Mouse (Mus musculus): ENCODE measurements around the gene Myd88. TPM values are rescaled to one million over a fixed set of nuclear protein-coding genes. Genes with fewer than 3 reads are reported as not detected.

Gene Myd88
- polyA plus RNA-seq, 1 experiment from 2014 or later: 25.9 TPM

DNA sequence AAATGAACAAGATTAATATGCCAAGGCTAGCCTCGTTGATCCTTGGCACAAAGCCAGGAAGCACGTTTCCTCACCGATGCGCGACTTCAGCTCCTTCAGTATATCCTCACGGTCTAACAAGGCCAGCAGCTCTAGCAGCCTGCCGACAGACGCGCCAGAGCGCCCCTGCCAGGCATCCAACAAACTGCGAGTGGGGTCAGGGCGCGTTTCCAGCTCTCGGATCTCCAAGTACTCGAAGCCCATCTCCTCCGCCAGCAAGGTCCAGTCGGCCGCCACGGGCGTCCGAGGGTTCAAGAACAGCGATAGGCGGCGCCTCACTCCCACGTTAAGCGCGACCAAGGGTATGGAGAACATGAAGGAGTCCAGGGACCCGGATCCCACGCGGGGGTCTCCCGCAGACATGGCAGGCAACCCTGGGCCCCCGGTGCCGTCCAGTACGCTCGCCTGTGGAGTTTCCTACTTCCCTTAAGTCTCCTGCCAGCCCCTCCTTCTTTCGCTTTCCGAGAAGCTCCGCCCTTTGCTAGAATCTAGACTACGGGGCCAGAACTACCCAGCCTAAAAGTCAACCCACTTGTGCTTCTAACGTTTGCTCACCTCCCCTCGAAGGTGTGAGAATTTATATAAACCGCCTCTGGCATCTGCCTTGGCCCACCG is 1.5 kb downstream of the Myd88 start, which contains the start of gene Acaa1a:
Acaa1a (plus strand) TSS at position 119 of the 654 bp plus-strand sequence.
- Histone ChIP-seq H3K9ac (peak within 1 kb of the TSS; percentile 69), H3K4me1 (peaks cover 39% of the 10 kb centered on the region), H3K4me2 (peak within 1 kb of the TSS; percentile 81), H3K4me3 (replicated peaks) (peak within 1 kb of the TSS; percentile 85), H3K27me3 (no peaks in the 10 kb centered on the region), H3K27ac (peak within 1 kb of the TSS; percentile 96), H3K36me3 (peaks cover 23% of the 10 kb centered on the region), H3K9me3 (replicated peaks) (no peaks in the 10 kb centered on the region)
- WGBS: 1% methylated on average over 43 of the region's 43 CpGs
- ATAC-seq (replicated peaks; ENCODE audit: low FRiP score): no peak

DNA sequence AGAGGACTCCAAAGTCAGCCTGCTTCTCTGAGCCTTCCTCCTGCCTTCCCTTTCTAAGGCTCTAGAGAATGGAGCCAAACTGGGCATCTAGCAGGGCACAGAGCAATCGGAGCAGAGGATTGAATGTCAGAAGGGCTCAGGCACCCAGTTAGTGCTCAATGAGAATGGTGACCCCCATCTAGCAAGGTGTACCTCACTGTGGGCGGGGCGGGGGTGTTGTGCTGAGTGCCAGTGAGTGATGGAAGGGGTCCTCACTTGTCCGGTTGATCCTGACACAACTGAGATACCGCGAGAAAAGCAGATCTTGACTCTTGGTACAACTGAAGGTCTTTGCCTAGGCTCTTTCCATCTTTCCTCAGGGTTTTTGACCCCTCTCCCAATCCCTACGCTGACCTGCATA is 2.1 kb downstream of the Myd88 start:
- no peak for ATAC-seq (replicated peaks; ENCODE audit: low FRiP score)
- H3K36me3 ChIP-seq: peaks cover 17% of the 10 kb centered on the region
- 42% methylated on average over 7 of the region's 7 CpGs for WGBS
- no peak overlapping the region; the same call in 1 of the 2 replicates for H3K9ac ChIP-seq
- peak overlapping the region; percentile 96 for H3K27ac ChIP-seq
- H3K4me1 ChIP-seq: peaks cover 44% of the 10 kb centered on the region
- H3K4me2 ChIP-seq: peak overlapping the region; percentile 81
- no peaks in the 10 kb centered on the region for H3K9me3 ChIP-seq (replicated peaks)
- no peaks in the 10 kb centered on the region for H3K27me3 ChIP-seq
- peak overlapping the region; percentile 85 for H3K4me3 ChIP-seq (replicated peaks)

DNA sequence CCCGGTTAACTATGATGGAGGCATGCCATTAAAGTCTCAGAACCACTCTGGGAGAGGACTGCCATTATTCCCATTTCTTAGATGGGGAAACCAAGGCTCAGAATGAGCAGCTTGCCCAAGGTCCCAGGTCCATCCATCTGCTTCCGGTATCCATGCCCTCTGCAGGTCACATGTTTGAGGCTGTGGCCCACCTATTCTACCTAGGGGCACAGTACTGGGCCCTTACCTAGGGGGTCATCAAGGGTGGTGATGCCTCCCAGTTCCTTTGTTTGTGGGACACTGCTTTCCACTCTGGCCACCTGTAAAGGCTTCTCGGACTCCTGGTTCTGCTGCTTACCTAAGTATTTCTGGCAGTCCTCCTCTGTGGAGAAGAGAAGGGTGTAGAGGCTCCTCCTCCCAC is 2.9 kb downstream of the Myd88 start:
- H3K27ac ChIP-seq: no peak overlapping the region
- H3K9ac ChIP-seq: no peak overlapping the region
- H3K36me3 ChIP-seq: peaks cover 10% of the 10 kb centered on the region
- ATAC-seq (replicated peaks; ENCODE audit: low FRiP score): no peak
- H3K9me3 ChIP-seq (replicated peaks): no peaks in the 10 kb centered on the region
- no peak overlapping the region for H3K4me2 ChIP-seq
- no peak overlapping the region for H3K4me3 ChIP-seq (replicated peaks)
- no peaks in the 10 kb centered on the region for H3K27me3 ChIP-seq
- H3K4me1 ChIP-seq: peaks cover 50% of the 10 kb centered on the region
- WGBS: 90% methylated on average over 3 of the region's 3 CpGs

DNA sequence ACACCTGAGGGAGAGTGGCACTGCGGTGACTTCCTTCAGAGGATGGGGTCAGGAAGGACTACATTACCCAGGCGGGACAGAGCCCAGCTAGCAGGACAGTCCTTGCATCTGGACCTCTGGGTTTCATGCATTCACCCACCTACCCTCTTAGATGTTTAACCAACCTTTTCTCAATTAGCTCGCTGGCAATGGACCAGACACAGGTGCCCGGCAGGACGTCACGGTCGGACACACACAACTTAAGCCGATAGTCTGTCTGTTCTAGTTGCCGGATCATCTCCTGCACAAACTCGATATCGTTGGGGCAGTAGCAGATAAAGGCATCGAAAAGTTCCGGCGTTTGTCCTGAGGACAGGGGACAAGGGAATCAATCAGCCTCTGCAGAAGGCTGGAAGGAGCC is 3.4 kb downstream of the Myd88 start:
- 73% methylated on average over 14 of the region's 14 CpGs for WGBS
- no peak overlapping the region for H3K4me3 ChIP-seq (replicated peaks)
- H3K4me1 ChIP-seq: peaks cover 50% of the 10 kb centered on the region
- H3K36me3 ChIP-seq: peaks cover 10% of the 10 kb centered on the region
- no peak overlapping the region for H3K9ac ChIP-seq
- no peaks in the 10 kb centered on the region for H3K9me3 ChIP-seq (replicated peaks)
- ATAC-seq (replicated peaks; ENCODE audit: low FRiP score): no peak
- no peak overlapping the region for H3K27ac ChIP-seq
- H3K4me2 ChIP-seq: no peak overlapping the region
- H3K27me3 ChIP-seq: no peaks in the 10 kb centered on the region

DNA sequence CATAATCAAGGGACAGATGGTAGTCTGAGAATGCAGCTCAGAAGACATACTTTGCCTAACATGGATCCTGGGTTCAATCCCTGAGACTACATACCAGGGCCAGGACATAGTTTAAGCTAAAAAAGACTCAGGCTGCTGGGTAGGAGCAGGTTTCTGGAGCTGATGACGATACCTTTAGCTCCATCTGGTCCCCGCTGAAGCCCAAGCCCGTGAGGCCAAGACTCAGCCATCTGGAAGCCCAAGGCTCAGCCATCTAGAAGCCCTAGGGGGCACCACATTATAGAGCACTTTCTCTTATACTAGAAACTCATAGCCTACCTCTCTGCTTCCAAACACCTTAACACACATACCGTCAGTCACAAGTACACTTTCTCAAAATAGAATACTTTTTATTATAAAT is 5.6 kb downstream of the Myd88 start:
- 87% methylated on average over 4 of the region's 4 CpGs for WGBS
- ATAC-seq (replicated peaks; ENCODE audit: low FRiP score): no peak
- H3K27ac ChIP-seq: no peak overlapping the region

DNA sequence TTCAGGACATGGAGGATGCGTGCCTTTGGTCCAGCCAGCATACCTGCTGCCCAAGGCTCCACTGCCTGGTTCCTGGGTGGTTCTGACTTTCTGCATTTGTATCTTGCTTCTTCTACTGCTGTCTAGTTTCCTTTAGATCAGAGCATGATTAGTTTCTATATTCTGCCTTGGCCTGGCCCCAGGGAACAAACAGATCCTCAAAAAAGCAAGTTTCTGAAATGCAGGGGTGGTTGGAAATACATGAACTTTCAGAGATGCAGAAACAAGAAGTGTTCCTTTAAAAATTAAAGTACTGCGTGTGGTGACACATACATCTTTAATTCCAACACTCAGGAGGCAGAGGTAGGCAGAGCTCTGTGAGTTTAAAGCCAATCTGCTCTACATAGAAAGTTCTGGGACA is 6.4 kb downstream of the Myd88 start:
- H3K27ac ChIP-seq: 0 out of 2 replicates have a peak overlapping the region, but pooled peaks have one; percentile 45
- H3K9ac ChIP-seq: no peak overlapping the region
- peaks cover 31% of the 10 kb centered on the region for H3K4me1 ChIP-seq
- H3K36me3 ChIP-seq: peaks cover 10% of the 10 kb centered on the region
- ATAC-seq (replicated peaks; ENCODE audit: low FRiP score): no peak
- no peak overlapping the region for H3K4me3 ChIP-seq (replicated peaks)
- no peaks in the 10 kb centered on the region for H3K9me3 ChIP-seq (replicated peaks)
- H3K27me3 ChIP-seq: no peaks in the 10 kb centered on the region
- 81% methylated on average over 2 of the region's 2 CpGs for WGBS
- H3K4me2 ChIP-seq: no peak overlapping the region

More for the DNA sequence above, 5.6 kb downstream of the Myd88 start:
- Histone ChIP-seq H3K4me2 (no peak overlapping the region), H3K9me3 (replicated peaks) (no peaks in the 10 kb centered on the region), H3K36me3 (peaks cover 10% of the 10 kb centered on the region), H3K27me3 (no peaks in the 10 kb centered on the region), H3K4me3 (replicated peaks) (no peak overlapping the region), H3K9ac (no peak overlapping the region), H3K4me1 (peaks cover 38% of the 10 kb centered on the region)

DNA sequence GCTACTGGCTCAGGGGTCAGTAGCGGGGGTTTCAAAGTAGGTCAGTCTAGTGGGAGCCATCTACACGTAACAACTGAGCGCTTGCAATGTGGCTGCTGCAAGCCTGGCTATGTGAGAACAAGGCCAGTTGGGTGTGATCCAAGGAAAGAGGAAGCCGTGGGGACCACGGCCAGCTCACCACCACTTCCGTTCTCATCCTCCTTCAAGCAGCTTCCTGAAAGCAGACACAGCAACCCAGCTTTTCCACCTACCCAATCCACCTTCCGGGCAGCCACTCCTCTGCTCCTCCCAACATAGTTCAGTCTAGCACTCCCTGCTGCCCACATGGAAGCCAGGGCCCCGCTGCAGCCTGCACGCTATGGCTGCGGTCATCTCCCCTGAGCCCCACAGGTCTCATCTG is 6.9 kb downstream of the Myd88 start:
- Histone ChIP-seq H3K4me2 (no peak overlapping the region), H3K27me3 (no peaks in the 10 kb centered on the region), H3K4me1 (peaks cover 28% of the 10 kb centered on the region), H3K27ac (0 out of 2 replicates have a peak overlapping the region, but pooled peaks have one; percentile 45), H3K9ac (no peak overlapping the region), H3K9me3 (replicated peaks) (no peaks in the 10 kb centered on the region), H3K36me3 (peaks cover 10% of the 10 kb centered on the region), H3K4me3 (replicated peaks) (no peak overlapping the region)
- ATAC-seq (replicated peaks; ENCODE audit: low FRiP score): no peak
- 41% methylated on average over 10 of the region's 10 CpGs for WGBS

DNA sequence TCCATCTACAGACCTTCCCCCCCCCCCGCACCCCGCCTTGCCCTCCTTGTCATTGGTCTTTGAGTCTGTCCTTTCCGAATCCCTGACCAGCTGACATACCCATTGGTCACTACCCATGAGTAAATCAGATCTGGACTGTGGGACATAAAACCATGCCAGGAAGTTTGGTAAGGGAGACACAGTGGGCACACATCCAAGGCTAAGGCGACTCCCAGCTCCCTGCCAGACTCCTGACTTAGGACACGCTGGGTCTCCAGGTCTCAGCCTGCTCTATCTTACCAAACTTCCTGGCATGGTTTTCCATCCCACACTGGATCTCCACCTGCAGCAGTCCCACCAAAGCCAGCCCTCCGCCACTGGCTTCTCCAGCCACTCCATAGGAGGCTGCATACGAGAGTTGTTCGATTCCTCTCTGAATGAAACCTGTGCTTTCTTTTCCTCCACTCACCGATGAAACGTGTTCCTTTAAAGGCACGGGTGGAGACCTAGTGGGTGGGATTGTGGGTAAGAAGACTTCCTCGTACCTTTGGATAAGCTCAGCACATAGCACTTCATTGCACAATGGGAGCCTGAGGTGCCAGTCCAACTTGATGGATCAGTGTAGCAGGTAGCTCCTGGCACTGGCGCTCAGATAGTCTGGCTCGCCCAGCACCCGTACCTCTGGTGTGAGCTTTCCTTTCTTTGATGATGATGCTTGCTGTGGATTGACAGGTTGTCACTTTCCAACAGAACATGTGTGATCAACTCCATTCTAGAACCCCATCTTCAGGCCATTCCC is 10.8 kb downstream of the Myd88 start:
- Histone ChIP-seq H3K4me2 (no peak overlapping the region), H3K27ac (no peak overlapping the region), H3K27me3 (no peaks in the 10 kb centered on the region), H3K4me3 (replicated peaks) (no peak overlapping the region), H3K4me1 (peaks cover 12% of the 10 kb centered on the region), H3K36me3 (no peaks in the 10 kb centered on the region), H3K9me3 (replicated peaks) (no peaks in the 10 kb centered on the region), H3K9ac (no peak overlapping the region)
- no peak for ATAC-seq (replicated peaks; ENCODE audit: low FRiP score)
- 92% methylated on average over 15 of the region's 15 CpGs for WGBS

DNA sequence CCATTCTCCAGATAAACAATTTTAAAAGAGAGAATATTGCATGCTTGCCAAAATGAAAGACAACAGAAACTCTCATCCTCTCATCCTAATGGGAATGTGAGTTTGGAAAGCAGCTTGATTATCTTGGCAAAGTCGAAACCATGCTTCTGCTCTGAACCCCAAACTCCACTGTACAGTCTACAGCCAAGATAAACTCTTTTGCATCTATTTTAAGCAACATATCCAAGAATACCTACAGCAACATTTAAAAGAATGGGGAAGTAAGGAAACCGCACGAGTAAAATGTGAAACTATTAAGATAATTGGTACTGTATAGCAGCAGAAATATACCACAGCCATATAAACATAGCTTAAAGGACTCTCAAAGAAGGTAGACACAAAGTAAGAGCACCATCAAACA is 12.7 kb downstream of the Myd88 start:
- no peak overlapping the region for H3K9ac ChIP-seq
- peak overlapping the region; percentile 23; the same call in 1 of the 2 replicates for H3K27ac ChIP-seq
- H3K4me1 ChIP-seq: peaks cover under 1% of the 10 kb centered on the region
- no peak overlapping the region for H3K4me3 ChIP-seq (replicated peaks)
- no peaks in the 10 kb centered on the region for H3K27me3 ChIP-seq
- no peaks in the 10 kb centered on the region for H3K9me3 ChIP-seq (replicated peaks)
- no peak overlapping the region for H3K4me2 ChIP-seq
- no peaks in the 10 kb centered on the region for H3K36me3 ChIP-seq
- WGBS: 76% methylated on average over 3 of the region's 3 CpGs
- no peak for ATAC-seq (replicated peaks; ENCODE audit: low FRiP score)

DNA sequence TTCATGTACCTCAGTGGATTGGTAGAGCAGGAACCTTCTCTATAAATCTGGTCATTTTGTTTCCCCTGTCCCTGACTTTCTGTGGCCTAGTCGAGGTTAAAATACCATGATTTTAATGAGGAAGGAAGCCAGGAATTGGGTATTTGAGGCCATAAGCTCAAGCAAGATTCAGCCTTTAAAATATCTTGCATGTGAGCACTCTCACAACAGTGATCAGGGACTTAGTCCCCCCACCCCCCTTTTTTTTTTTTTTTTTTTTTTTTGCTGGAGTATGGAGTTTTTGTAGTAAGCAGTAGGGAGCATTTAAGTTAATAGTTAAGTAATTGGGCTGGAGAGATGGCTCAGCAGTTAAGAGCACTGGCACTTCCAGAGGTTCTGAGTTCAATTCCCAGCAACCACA is 17.1 kb downstream of the Myd88 start:
- no peak overlapping the region for H3K27ac ChIP-seq
- no peaks in the 10 kb centered on the region for H3K36me3 ChIP-seq
- no peak overlapping the region for H3K9ac ChIP-seq
- H3K9me3 ChIP-seq (replicated peaks): no peaks in the 10 kb centered on the region
- 60% methylated on average over 1 of the region's 1 CpGs for WGBS
- H3K4me3 ChIP-seq (replicated peaks): no peak overlapping the region
- ATAC-seq (replicated peaks; ENCODE audit: low FRiP score): no peak
- no peaks in the 10 kb centered on the region for H3K27me3 ChIP-seq
- H3K4me2 ChIP-seq: no peak overlapping the region
- H3K4me1 ChIP-seq: peaks cover 25% of the 10 kb centered on the region

DNA sequence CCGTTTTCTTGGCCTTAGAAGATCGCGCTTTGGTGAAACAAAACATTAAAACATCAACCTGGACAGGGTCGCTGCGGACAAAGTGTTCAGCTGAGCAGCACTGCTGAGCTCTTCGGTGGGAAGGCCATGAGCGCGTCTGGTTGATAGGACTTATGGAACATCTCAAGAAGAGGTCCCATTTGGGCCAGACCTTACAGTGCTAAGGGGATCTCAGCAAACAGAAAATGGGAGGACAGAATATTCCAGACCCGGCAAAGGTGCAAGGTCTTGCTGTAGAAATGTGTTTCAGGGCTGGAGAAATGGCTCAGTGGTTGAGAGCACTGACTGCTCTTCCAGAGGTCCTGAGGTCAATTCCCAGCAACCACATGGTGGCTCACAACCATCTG is 18.0 kb downstream of the Myd88 start:
- Histone ChIP-seq H3K4me3 (replicated peaks) (peak overlapping the region; percentile 98), H3K9ac (peak overlapping the region; percentile 62), H3K4me1 (peaks cover 25% of the 10 kb centered on the region), H3K4me2 (peak overlapping the region; percentile 97), H3K9me3 (replicated peaks) (no peaks in the 10 kb centered on the region), H3K36me3 (peaks cover 4% of the 10 kb centered on the region; the same call in 1 of the 2 replicates), H3K27me3 (no peaks in the 10 kb centered on the region), H3K27ac (peak overlapping the region; percentile 95)
- no peak for ATAC-seq (replicated peaks; ENCODE audit: low FRiP score)
- WGBS: 4% methylated on average over 9 of the region's 9 CpGs

All from kidney, embryonic 15.5 days (tissue).